Mouse (Mus musculus) E14TG2a.4 (cell line): ENCODE results near the gene B230118H07Rik.

Experiments used
- H3K27me3 ChIP-seq: 2 replicates; pipeline ENCODE4 v1.6.1; 2014; ENCODE audit warnings: low read length, control low read depth; ENCODE audit not compliant: insufficient read depth
- H3K36me3 ChIP-seq: 2 replicates; pipeline ENCODE4 v1.6.1; 2014; ENCODE audit warnings: low read length, control low read depth; ENCODE audit not compliant: insufficient read depth
- H3K4me1 ChIP-seq: replicated peaks from 2 replicates; pipeline ENCODE4 v1.6.1; 2014; ENCODE audit warnings: low read depth, low read length, control low read depth
- H3K4me3 ChIP-seq: replicated peaks from 2 replicates; pipeline ENCODE4 v1.5.1; 2014; ENCODE audit warnings: mild to moderate bottlenecking, low read length
- H3K9me3 ChIP-seq: 2 replicates; pipeline ENCODE4 v1.6.1; 2014; ENCODE audit warnings: low read length, control low read depth
- CTCF ChIP-seq: conservative IDR thresholded peaks from 2 replicates; pipeline ENCODE4 v1.5.1; 2014; ENCODE audit warnings: low read length
- NANOG ChIP-seq: IDR thresholded peaks from 2 replicates; pipeline ENCODE4 v1.6.1; 2014; ENCODE audit warnings: borderline replicate concordance, low read length, mixed read lengths
- POU5F1 ChIP-seq: IDR thresholded peaks from 2 replicates; pipeline ENCODE4 v1.6.1; 2014; ENCODE audit warnings: low read length, borderline replicate concordance

B230118H07Rik gene

DNA sequence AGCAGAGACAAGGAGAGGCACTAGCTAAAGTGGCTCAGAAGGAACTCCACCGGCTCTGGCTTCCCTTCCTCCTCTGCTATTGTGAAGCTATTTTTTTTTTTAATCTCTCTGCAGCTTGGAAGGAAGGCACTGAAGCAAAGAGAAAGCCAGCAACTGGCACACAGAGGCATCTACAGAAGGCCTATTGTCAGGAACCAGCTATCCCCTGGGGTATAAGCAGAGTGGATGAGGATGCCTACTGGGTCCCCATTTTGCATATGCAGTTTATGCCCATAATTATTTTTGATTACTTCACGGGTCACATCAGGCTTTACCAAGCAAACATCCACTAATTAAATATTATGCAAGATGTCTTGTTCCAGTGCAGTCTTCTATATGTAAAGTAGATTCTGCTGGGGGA, 115.6 kb downstream of the B230118H07Rik start:
- no peak for TF ChIP-seq NANOG
- TF ChIP-seq CTCF: no peak
- TF ChIP-seq POU5F1: no peak
- Histone ChIP-seq H3K27me3 (no peaks in the 10 kb centered on the region), H3K9me3 (no peaks in the 10 kb centered on the region), H3K4me3 (no peak overlapping the region), H3K4me1 (no peaks in the 10 kb centered on the region), H3K36me3 (no peaks in the 10 kb centered on the region)

DNA sequence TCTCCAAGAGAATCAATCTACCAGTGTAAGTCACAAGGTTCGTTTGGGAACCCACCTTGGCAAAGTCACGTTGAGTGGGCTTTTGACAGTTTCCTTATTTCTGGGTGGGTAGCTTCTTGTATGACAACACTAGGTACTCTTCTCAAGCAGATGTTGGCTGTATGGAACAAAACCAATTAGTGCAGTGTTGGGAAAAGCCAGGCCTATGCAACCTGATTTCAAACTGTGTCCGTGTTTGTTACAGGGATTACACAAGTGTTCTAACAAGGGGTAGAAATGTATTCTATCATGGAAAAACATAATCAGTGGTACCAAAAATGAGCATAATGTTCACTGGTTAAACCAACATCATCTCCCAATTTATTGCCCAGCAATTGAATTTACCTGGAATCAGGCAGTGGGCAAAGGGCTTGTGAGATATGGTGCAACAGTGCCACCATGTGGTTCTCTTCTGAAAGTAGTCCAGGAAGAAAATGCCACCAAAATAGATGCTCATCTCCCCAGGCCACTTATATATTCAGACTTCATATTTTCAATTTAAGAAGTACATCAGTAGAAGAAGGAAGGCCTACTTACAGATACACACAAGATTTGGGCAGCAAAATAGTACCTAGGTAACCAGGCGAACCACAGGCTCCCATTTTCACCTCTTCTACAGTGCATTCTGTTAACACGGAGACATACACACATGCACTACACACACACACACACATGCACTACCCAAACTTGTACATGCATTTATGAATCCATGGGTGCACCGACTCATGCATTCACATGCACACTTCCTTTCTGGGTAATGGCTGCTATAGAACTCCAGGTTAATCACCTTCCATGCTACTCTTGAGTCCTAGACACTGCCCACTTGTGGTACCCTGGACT, 123.6 kb downstream of the B230118H07Rik start:
- no peaks in the 10 kb centered on the region for H3K36me3 ChIP-seq
- no peaks in the 10 kb centered on the region for H3K27me3 ChIP-seq
- TF ChIP-seq CTCF (peak; percentile 45), NANOG (no peak)
- H3K4me1 ChIP-seq: no peaks in the 10 kb centered on the region
- H3K4me3 ChIP-seq: no peak overlapping the region
- H3K9me3 ChIP-seq: no peaks in the 10 kb centered on the region

DNA sequence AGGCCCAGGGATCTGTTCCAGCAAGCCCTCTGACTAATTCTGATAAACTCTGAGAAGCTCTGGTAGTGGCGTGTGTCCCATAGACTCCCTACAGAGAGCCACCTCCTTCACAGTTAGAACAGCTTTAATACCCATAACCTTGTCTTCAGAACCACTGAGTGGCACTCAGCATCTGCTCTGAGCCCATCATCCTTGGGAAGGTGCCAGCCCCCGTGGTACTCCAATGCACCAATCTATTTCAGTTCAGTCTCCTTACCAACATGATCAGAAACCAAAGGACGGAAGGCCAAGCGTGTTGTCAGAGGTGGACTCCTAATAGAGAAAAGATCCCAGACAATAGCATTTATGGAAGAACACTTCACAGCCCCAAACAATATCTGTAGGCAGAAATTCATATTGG, 124.2 kb downstream of the B230118H07Rik start:
- Histone ChIP-seq H3K4me3 (no peak overlapping the region), H3K36me3 (no peaks in the 10 kb centered on the region), H3K27me3 (no peaks in the 10 kb centered on the region), H3K9me3 (no peaks in the 10 kb centered on the region), H3K4me1 (no peaks in the 10 kb centered on the region)
- TF ChIP-seq CTCF: no peak
- TF ChIP-seq POU5F1: no peak

DNA sequence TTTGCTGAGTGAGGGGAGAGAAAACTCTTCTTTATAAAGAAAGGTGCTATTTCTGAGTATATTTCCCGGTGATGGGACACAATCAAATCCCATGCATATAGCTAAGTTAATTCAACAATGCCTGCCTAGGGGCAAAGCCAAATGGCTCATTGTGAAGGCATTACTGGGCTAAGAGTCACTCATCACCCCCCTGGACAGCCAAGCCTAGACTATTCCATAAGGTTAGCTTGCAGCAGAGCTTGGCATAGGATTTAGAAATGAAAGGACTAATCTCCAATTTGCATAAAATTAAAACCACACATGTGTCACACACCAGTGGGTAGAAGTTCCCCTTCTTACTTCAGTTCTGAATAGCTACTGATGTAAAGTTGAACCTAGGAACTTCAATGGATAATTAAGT, 128.8 kb downstream of the B230118H07Rik start:
- TF ChIP-seq CTCF (no peak), NANOG (no peak), POU5F1 (no peak)
- no peaks in the 10 kb centered on the region for H3K36me3 ChIP-seq
- no peaks in the 10 kb centered on the region for H3K9me3 ChIP-seq

DNA sequence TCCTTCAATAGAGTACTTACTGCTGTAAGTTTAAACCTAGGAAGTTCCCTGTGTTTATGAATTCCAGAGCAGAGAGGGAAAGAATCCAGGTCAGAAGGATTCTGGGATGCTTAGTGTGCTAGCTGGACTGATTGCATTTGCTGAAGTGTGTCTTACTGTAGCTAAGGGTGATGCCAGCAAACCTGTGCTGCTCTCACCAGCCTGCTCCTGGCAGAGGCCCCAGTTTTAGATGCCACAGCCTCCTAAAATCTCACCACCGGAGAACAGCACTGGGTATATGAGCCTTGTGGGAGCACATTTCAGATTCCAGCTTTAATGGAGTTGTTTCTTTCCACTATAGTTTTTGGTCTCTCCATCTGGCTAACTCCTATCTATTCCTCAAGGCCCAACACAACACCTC, 129.4 kb downstream of the B230118H07Rik start:
- Histone ChIP-seq H3K4me1 (no peaks in the 10 kb centered on the region), H3K9me3 (no peaks in the 10 kb centered on the region), H3K36me3 (no peaks in the 10 kb centered on the region), H3K4me3 (no peak overlapping the region), H3K27me3 (no peaks in the 10 kb centered on the region)
- TF ChIP-seq CTCF: no peak
- no peak for TF ChIP-seq NANOG
- no peak for TF ChIP-seq POU5F1

More for the DNA sequence above, 128.8 kb downstream of the B230118H07Rik start:
- H3K4me1 ChIP-seq: no peaks in the 10 kb centered on the region
- H3K27me3 ChIP-seq: no peaks in the 10 kb centered on the region
- H3K4me3 ChIP-seq: no peak overlapping the region
